Mouse (Mus musculus): ENCODE results near the gene Bmp4.

- TF ChIP-seq CTCF (IDR thresholded peaks at IDR 0.05; ENCODE audit: low read depth, low read length) = no peak
- no peak for TF ChIP-seq POLR2A (IDR thresholded peaks at IDR 0.05; ENCODE audit: extremely low read depth, insufficient read depth, low read length)
These were observed 1.2 kb upstream of the Bmp4 start for GRCm38 (mm10) chr14:46391621-46392170.

Measured in liver, adult 2 months (tissue).